Mouse (Mus musculus) forelimb bud, embryonic 11.5 days (tissue): ENCODE results near the gene Cox6b2.
"Not testable (repeated sequence)": the region's sequence is repeated elsewhere in the genome, so short reads cannot be mapped to it uniquely, and the experiment has no call there.

ENCODE experiments used
- DNase-seq: peaks from one replicate; pipeline ENCODE4 v3.0.0-alpha.2; 2012; ENCODE audit warnings: low read depth, low spot score

The Cox6b2 gene

GRCm38 (mm10) chr7:4752821-4753570 is at the start of gene Cox6b2:
Gene Cox6b2, minus strand, starts transcription at chr7:4753094.
- peak; percentile 87 for DNase-seq

DNA sequence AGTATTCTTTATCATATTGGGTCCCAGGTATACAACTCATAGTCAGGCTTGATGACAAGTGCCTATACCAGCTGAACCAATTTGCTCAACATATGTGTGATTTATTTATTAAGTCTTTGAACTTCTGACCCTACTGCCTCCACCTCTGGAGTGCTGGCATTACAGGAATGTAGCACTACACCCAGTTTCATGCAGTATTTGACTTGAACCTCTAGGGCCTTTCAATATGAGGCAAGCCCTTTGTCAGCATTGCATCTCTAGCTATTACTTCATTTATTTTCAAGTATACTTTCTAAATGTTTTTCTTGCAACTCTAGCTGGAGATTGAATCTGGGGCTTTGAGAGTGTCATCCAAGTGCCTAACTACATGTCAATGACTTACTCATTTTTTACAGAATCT is 49.4 kb upstream of the Cox6b2 start:
- DNase-seq = no peak

- peak; percentile 48 for DNase-seq
These were observed 43.0 kb upstream of the Cox6b2 start for GRCm38 (mm10) chr7:4795767-4796433.

DNA sequence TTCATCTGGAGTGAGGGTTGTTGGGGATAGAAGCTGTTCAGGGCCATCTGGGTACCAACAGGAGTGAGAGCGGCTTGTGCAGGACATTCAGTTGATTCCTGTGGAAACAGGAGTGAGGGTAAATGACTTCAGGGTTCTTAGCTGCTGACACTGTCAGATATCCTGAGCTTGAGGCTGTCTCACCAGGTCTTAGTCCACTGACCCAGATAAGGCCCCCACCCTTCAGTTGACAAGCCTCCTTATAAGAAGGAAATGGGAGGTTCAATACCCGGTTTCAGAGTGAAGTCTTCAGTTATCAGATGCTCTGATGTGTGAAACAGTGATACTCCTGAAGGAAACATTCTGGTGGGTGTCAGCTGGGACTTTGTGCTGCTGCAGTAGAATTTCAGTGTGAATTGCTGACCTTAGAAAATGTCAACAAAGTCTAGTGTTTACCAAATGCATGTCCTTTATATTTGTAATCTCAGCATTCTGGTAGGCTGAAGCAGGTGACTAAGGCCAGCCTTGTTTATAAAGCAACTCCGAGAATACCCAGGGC is 41.8 kb upstream of the Cox6b2 start:
- no peak for DNase-seq

GRCm38 (mm10) chr7:4793674-4794073 is 40.8 kb upstream of the Cox6b2 start:
- DNase-seq = no peak

- not testable (repeated sequence) for DNase-seq
These were observed 40.4 kb upstream of the Cox6b2 start for GRCm38 (mm10) chr7:4793248-4793647.

- DNase-seq = peak; percentile 98
These were observed 39.7 kb upstream of the Cox6b2 start, which contains the start of gene Rpl28 for GRCm38 (mm10) chr7:4792278-4793212. Gene Rpl28, plus strand, starts transcription at chr7:4792874.

DNA sequence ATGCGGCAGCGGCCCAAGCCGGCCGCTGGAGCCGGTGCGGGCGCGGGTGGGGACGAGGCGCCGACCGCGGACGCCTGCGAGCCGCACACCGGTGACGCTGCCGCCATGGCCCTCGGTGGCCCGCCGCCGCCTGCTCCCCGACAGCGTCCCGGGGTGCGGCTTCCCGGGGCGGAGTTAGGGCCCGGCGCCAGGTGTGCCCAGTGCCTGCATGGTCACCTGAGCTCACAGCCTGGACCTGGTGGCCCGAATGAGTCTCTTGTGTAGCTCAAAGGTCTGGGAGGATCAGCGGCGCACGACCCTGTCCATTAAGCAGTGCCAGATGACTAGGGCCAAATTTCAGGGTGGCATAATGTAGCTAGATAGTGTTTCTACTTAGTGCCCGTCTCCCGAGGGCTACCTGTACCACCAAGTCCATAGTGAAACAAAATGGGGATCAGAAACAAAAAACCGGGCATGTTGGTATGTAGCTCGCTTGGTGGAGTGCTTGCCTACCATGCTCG is 36.6 kb upstream of the Cox6b2 start, which contains the start of gene Tmem238:
Gene Tmem238 (minus strand): TSS at position 221 of the 500 bp plus-strand sequence.
- no peak for DNase-seq

- peak; percentile 67 for DNase-seq
These were observed 35.9 kb upstream of the Cox6b2 start for GRCm38 (mm10) chr7:4788499-4789435.

- no peak for DNase-seq
These were observed 30.9 kb upstream of the Cox6b2 start for GRCm38 (mm10) chr7:4783667-4784268.

DNA sequence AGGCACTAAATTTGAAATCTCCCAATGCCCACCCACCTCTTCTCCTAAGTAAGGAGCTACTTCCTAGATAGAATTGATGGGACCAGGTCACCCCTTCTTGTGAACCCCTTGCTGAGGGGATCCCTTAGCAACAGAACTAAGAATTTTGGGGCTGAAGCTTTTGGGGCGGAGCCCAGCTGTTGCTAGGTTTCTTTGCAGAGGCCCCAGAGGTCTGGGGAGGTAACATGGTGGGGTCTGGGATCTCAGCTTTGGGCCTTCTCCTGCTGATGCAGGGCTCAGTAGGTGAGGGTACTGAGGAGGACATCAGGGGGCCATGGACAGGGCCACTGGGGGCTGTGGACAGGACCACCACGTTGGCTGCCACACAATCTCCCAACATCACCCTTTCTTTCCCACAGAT is 29.9 kb upstream of the Cox6b2 start, which contains the start of the genes Il11 and Tmem190:
Gene Il11 (minus strand): TSS at position 101 of the 400 bp plus-strand sequence.
Gene Tmem190 (plus strand): TSS at position 179 of the 400 bp plus-strand sequence.
- no peak for DNase-seq

DNA sequence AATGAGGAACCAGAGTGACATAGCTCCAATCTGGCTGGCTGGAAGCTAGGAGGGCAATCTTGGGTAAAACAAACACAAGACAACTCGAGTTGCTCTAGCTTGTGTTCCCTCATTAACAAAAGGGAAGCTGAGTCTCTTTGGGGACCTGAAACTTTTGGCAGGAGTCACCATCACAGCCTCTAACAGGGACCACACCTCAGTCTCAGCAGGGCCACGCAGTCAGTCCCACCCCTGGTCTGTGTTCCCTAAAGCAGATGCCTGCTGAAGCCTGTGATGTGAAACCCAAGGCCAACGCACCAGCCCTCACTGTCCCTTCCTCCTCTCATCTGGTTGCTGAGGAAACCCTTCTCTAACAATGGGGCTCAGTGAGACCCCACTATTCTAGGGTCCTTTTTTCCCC is 29.2 kb upstream of the Cox6b2 start:
- no peak for DNase-seq

- no peak for DNase-seq
These were observed 27.0 kb upstream of the Cox6b2 start for GRCm38 (mm10) chr7:4779921-4780320.

DNA sequence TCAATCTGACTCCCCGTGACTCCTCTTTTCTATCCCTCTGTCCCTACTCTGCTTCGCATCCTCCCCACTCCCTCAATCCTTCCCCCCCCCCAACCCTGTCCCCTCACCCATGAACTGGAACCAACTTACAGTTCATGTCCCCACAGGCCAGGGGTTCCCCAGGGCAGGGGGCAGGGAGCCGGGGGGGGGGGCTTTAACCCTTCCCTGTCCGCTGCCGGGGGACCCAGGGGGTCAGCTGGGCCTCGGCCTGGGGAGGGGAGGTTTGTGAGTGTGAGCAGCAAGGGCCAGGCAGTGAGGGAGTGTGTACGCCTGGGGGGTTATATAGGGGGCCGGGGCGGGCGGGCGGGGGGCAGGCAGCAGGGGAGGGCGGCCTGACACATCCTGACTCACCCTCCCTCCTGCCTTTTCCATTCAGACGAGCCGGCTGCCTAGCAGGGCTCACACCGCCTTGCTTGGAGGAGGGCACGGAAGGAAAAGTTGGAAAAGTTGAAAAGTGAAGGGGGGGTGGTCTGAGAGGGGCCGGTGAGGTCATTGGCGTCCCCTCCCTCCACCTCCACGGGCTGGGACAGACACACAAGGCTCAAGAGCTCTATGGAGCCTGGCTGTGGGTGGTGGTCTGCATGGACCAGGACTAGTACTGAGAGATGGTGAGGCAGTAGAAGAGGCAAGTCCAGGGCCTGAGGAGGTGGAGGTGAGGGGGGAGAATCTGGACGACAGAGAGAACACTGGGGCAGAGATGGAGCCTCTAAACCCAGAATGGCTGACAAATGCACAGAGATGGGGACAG is 25.1 kb upstream of the Cox6b2 start:
- no peak for DNase-seq

DNA sequence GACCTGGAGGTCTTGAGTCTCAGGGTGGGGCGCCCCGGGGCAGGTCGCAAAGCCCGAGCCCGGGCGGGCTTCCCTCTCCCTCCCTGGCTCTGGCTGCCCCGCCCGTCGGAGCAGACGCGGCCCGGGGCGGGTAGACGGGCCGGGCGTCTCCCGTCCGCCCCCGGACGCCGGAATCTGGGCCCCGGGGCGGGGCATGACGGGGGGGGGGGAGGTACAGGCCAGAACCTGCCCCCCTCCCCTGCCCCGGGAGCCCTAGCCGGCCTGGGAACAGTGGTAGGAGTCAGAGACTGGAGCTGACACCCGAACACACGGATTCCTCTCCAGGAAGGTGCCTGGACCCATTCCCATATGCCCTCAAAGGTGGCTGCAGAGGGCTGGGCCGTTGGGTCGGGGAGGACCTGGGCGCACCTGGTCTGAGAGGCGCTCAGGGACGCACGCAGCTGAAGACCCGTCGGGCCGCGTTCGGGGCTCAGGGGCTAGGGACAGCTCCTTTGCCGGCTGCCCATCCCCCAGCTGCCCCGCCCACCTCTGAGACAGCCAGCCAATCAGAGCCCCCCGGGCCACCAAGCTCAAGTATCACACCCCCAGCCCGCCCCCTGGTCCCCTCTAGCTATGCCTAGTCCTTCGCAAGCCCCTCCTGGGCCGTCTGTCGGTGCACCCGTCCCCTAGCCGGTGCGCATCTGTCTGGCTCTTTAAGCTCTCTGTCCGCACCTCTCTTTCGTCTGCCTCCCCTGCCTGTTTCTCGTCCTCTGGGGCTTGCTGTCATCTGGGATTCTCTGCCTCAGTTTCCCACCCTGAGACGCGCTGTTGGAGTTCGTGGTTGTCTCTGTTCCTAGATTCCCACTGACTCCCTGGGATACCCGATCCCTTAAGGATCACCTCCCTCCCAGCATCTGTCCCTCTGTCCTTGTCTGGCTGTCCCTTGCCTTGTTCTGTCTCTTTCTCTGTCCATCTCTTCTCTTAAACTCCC is 24.3 kb upstream of the Cox6b2 start:
- DNase-seq = peak; percentile 74

DNA sequence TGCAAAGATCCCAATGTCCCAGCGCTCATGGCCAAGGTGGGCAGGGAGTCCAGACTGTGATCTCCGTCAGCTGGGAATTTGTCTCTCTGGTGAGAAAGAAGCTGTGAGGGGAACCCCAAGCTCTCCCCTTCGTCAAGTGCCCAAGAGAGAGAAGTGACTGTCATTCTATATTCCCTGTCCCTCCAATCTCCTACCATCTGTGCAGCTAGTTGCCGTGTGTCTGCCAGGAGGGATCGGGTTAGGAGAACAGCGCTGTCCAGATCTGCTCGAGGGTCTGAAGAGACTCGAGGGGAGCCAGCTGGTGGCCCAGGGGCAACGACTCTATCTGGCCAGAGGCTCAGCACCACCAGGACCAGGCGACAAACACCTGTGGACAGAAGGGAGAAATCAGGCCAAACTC is 23.2 kb upstream of the Cox6b2 start:
- DNase-seq = no peak

- no peak for DNase-seq
These were observed 18.3 kb upstream of the Cox6b2 start, which contains the start of gene Fam71e2 for GRCm38 (mm10) chr7:4771202-4771601. Gene Fam71e2, minus strand, starts transcription at chr7:4771302.
